Mouse (Mus musculus) spleen, postnatal 4 days (tissue): ENCODE measurements at regions not wholly inside any gene's neighbourhood (a gene's known extent, or its start where the extent isn't known, plus 50 kb on each side); places are given as distances from the start of the nearest gene placed in this dataset.

ENCODE experiments used
- DNase-seq, 2 experiments: peaks; one replicate each; pipeline ENCODE4 v3.0.0; 2022; ENCODE audit warnings: low spot score in 2 of 2

- no peak for DNase-seq
Observed at GRCm38 (mm10) chr3:51024655-51025054, 199.6 kb upstream of the Noct start.

GRCm38 (mm10) chr3:51031821-51032220 lies 192.4 kb upstream of the Noct start:
- DNase-seq: no peak

- DNase-seq: no peak
Observed at GRCm38 (mm10) chr3:51033292-51033691, 191.0 kb upstream of the Noct start.

- no peak for DNase-seq
Observed at GRCm38 (mm10) chr3:51036700-51037306, 187.4 kb upstream of the Noct start.

GRCm38 (mm10) chr3:51042223-51042846 lies 181.9 kb upstream of the Noct start:
- no peak for DNase-seq

GRCm38 (mm10) chr3:51048739-51049138 lies 175.5 kb upstream of the Noct start:
- no peak for DNase-seq

GRCm38 (mm10) chr3:51050156-51050555 lies 174.1 kb upstream of the Noct start:
- no peak for DNase-seq

GRCm38 (mm10) chr3:51055004-51055403 lies 169.2 kb upstream of the Noct start:
- DNase-seq: no peak

- DNase-seq: no peak
Observed at GRCm38 (mm10) chr3:51064201-51064600, 160.0 kb upstream of the Noct start.

GRCm38 (mm10) chr3:51066373-51066772 lies 157.9 kb upstream of the Noct start:
- no peak for DNase-seq

- DNase-seq: no peak
Observed at GRCm38 (mm10) chr3:51072417-51072816, 151.8 kb upstream of the Noct start.

- no peak for DNase-seq
Observed at GRCm38 (mm10) chr3:51073003-51073679, 151.1 kb upstream of the Noct start.

- no peak for DNase-seq
Observed at GRCm38 (mm10) chr3:51073743-51074319, 150.4 kb upstream of the Noct start.

GRCm38 (mm10) chr3:51075219-51075920 lies 148.9 kb upstream of the Noct start:
- no peak for DNase-seq

GRCm38 (mm10) chr3:51078459-51078858 lies 145.8 kb upstream of the Noct start:
- no peak for DNase-seq

GRCm38 (mm10) chr3:51080415-51080814 lies 143.8 kb upstream of the Noct start:
- no peak for DNase-seq

- DNase-seq: no peak
Observed at GRCm38 (mm10) chr3:51080855-51081254, 143.4 kb upstream of the Noct start.

GRCm38 (mm10) chr3:51082831-51083575 lies 141.2 kb upstream of the Noct start:
- no peak for DNase-seq

- no peak for DNase-seq
Observed at GRCm38 (mm10) chr3:51083583-51083982, 140.7 kb upstream of the Noct start.

- no peak for DNase-seq
Observed at GRCm38 (mm10) chr3:51086441-51086849, 137.8 kb upstream of the Noct start.

GRCm38 (mm10) chr3:51087076-51087475 lies 137.2 kb upstream of the Noct start:
- DNase-seq: no peak
